Mouse (Mus musculus): ENCODE measurements around the gene Med31.
"Not testable (repeated sequence)": the region's sequence is repeated elsewhere in the genome, so short reads cannot be mapped to it uniquely, and the experiment has no call there.

Med31 gene

GRCm38 (mm10) chr11:72203440-72203839 lies 12.0 kb downstream of the Med31 start:
- peak in 1 of 2 experiments; percentile 14 for DNase-seq (ENCODE audit: low spot score in 2 of 2)

- no peak for DNase-seq (ENCODE audit: low spot score in 2 of 2)
These were observed 18.9 kb downstream of the Med31 start for GRCm38 (mm10) chr11:72196506-72196905.

- no peak for DNase-seq (ENCODE audit: low spot score in 2 of 2)
These were observed 21.1 kb downstream of the Med31 start for GRCm38 (mm10) chr11:72194259-72194658.

GRCm38 (mm10) chr11:72190857-72191256 lies 24.5 kb downstream of the Med31 start:
- DNase-seq (ENCODE audit: low spot score in 2 of 2) = no peak

- no peak for DNase-seq (ENCODE audit: low spot score in 2 of 2)
These were observed 31.1 kb downstream of the Med31 start for GRCm38 (mm10) chr11:72184252-72184651.

GRCm38 (mm10) chr11:72181136-72181535 lies 34.3 kb downstream of the Med31 start:
- no peak for DNase-seq (ENCODE audit: low spot score in 2 of 2)

GRCm38 (mm10) chr11:72180556-72180955 lies 34.8 kb downstream of the Med31 start:
- no peak for DNase-seq (ENCODE audit: low spot score in 2 of 2)

- no peak for DNase-seq (ENCODE audit: low spot score in 2 of 2)
These were observed 38.8 kb downstream of the Med31 start for GRCm38 (mm10) chr11:72176553-72176952.

GRCm38 (mm10) chr11:72175966-72176365 lies 39.4 kb downstream of the Med31 start:
- DNase-seq (ENCODE audit: low spot score in 2 of 2) = no peak

GRCm38 (mm10) chr11:72174721-72175120 lies 40.7 kb downstream of the Med31 start:
- no peak for DNase-seq (ENCODE audit: low spot score in 2 of 2)

GRCm38 (mm10) chr11:72173506-72173905 lies 41.9 kb downstream of the Med31 start:
- DNase-seq (ENCODE audit: low spot score in 2 of 2) = no peak

GRCm38 (mm10) chr11:72171906-72172305 lies 43.5 kb downstream of the Med31 start:
- not testable (repeated sequence) for DNase-seq (ENCODE audit: low spot score in 2 of 2)

- no peak for DNase-seq (ENCODE audit: low spot score in 2 of 2)
These were observed 45.5 kb downstream of the Med31 start for GRCm38 (mm10) chr11:72169871-72170270.

- DNase-seq (ENCODE audit: low spot score in 2 of 2) = no peak
These were observed 52.2 kb downstream of the Med31 start for GRCm38 (mm10) chr11:72163198-72163597.

Measured in cerebellum, postnatal 4 days (tissue).